Mouse (Mus musculus) CH12.LX (cell line): ENCODE measurements at regions not wholly inside any gene's neighbourhood (a gene's known extent, or its start where the extent isn't known, plus 50 kb on each side); places are given as distances from the start of the nearest gene placed in this dataset.
"Not testable (repeated sequence)": the region's sequence is repeated elsewhere in the genome, so short reads cannot be mapped to it uniquely, and the experiment has no call there.

Experiments used
- DNase-seq: peaks from one replicate; pipeline ENCODE4 v3.0.0-alpha.2; 2013; ENCODE audit errors: extremely low read depth
- H3K27ac ChIP-seq: 2 replicates; pipeline ENCODE4 v1.5.1; 2012; ENCODE audit warnings: low read depth, mild to moderate bottlenecking, control low read depth, moderate library complexity; ENCODE audit not compliant: insufficient read depth
- H3K27me3 ChIP-seq: replicated peaks from 2 replicates; pipeline ENCODE3; 2012; ENCODE audit warnings: inconsistent platforms
- H3K36me3 ChIP-seq, 2 experiments: replicated peaks in 1 of 2; 2 replicates each; pipeline versions ENCODE3 to v1.6.1; 2012; ENCODE audit warnings: inconsistent platforms in 1 of 2, low read length in 1 of 2, mild to moderate bottlenecking in 1 of 2, mixed read lengths in 1 of 2, moderate library complexity in 1 of 2; ENCODE audit not compliant: control insufficient read depth in 1 of 2, insufficient read depth in 1 of 2
- H3K4me1 ChIP-seq, 2 experiments: 2 replicates each; pipeline ENCODE4 v1.6.1; 2012; ENCODE audit warnings: inconsistent platforms in 1 of 2, moderate library complexity in 1 of 2; ENCODE audit not compliant: insufficient read depth in 2 of 2, control insufficient read depth in 1 of 2
- H3K4me2 ChIP-seq: 2 replicates; pipeline ENCODE4 v1.6.1; 2012; ENCODE audit warnings: low read depth, mild to moderate bottlenecking, control low read depth; ENCODE audit not compliant: poor library complexity, insufficient read depth, severe bottlenecking
- H3K4me3 ChIP-seq, 3 experiments: fragments of 150-350 bp in 1 of 3; sonication (generic) in 1 of 3; replicated peaks in 1 of 3; 2 replicates each; pipeline versions ENCODE3 to v1.5.1; 2011 to 2012; ENCODE audit warnings: low read depth in 2 of 3, low read length in 2 of 3, mild to moderate bottlenecking in 2 of 3, moderate library complexity in 2 of 3, control low read depth in 1 of 3, improper control_type of control experiment in 1 of 3, inconsistent platforms in 1 of 3, mixed read lengths in 1 of 3; ENCODE audit not compliant: poor library complexity in 1 of 3
- H3K79me2 ChIP-seq: replicated peaks from 2 replicates; pipeline ENCODE4 v1.6.1; 2012; ENCODE audit warnings: mild to moderate bottlenecking, moderate library complexity; ENCODE audit not compliant: control insufficient read depth, poor library complexity, insufficient read depth, severe bottlenecking; ENCODE audit errors: extremely low read depth
- H3K9ac ChIP-seq: 2 replicates; pipeline ENCODE4 v1.6.1; 2012; ENCODE audit warnings: low read depth, mild to moderate bottlenecking, control low read depth, moderate library complexity; ENCODE audit not compliant: insufficient read depth
- H3K9me3 ChIP-seq: replicated peaks from 2 replicates; pipeline ENCODE3; 2012; ENCODE audit warnings: low read length, inconsistent platforms, mixed read lengths
- ETS1 ChIP-seq: conservative IDR thresholded peaks from 2 replicates; pipeline ENCODE4 v1.6.1; 2012; ENCODE audit warnings: low read depth, mild to moderate bottlenecking, inconsistent platforms, low read length, improper control_type of control experiment, moderate library complexity
- GABPA ChIP-seq: IDR thresholded peaks from 2 replicates; pipeline ENCODE4 v1.6.1; 2012; ENCODE audit warnings: low read depth, low read length, improper control_type of control experiment, inconsistent platforms; ENCODE audit not compliant: insufficient replicate concordance
- HCFC1 ChIP-seq: IDR thresholded peaks from 2 replicates; pipeline ENCODE4 v1.6.1; 2012; ENCODE audit warnings: low read depth, mild to moderate bottlenecking, inconsistent platforms, low read length, improper control_type of control experiment
- JUN ChIP-seq: IDR thresholded peaks from 2 replicates; pipeline ENCODE4 v1.6.1; 2011; ENCODE audit warnings: low read depth, mild to moderate bottlenecking, low read length, improper control_type of control experiment, moderate library complexity; ENCODE audit not compliant: insufficient read depth
- MEF2A ChIP-seq: IDR thresholded peaks from 2 replicates; pipeline ENCODE4 v1.6.1; 2014; ENCODE audit warnings: low read depth, mild to moderate bottlenecking, inconsistent platforms, low read length, improper control_type of control experiment, borderline replicate concordance
- MXI1 ChIP-seq: IDR thresholded peaks from 2 replicates; pipeline ENCODE4 v1.6.1; 2011; ENCODE audit warnings: mild to moderate bottlenecking, low read depth, low read length, improper control_type of control experiment
- MYC ChIP-seq: IDR thresholded peaks from 2 replicates; pipeline ENCODE4 v1.6.1; 2011; ENCODE audit warnings: low read depth, mild to moderate bottlenecking, improper control_type of control experiment, low read length
- NELFE ChIP-seq: IDR thresholded peaks from 2 replicates; pipeline ENCODE4 v1.6.1; 2011; ENCODE audit warnings: low read depth, low read length, improper control_type of control experiment
- POLR2A ChIP-seq: IDR thresholded peaks from 2 replicates; pipeline ENCODE4 v1.6.1; 2011; ENCODE audit warnings: low read depth, mild to moderate bottlenecking, improper control_type of control experiment, low read length
- POLR2AphosphoS2 ChIP-seq: IDR thresholded peaks from 2 replicates; pipeline ENCODE4 v1.6.1; 2011; ENCODE audit warnings: low read depth, low read length, improper control_type of control experiment
- RCOR1 ChIP-seq: conservative IDR thresholded peaks from 2 replicates; pipeline ENCODE4 v1.6.1; 2012; ENCODE audit warnings: low read depth, mild to moderate bottlenecking, inconsistent platforms, low read length, improper control_type of control experiment
- TBP ChIP-seq: conservative IDR thresholded peaks from 2 replicates; pipeline ENCODE4 v1.6.1; 2011; ENCODE audit warnings: low read depth, low read length, improper control_type of control experiment
- ZC3H11A ChIP-seq: IDR thresholded peaks from 2 replicates; pipeline ENCODE4 v1.6.1; 2012; ENCODE audit warnings: low read depth, mild to moderate bottlenecking, inconsistent platforms, low read length, improper control_type of control experiment
- ZKSCAN1 ChIP-seq: IDR thresholded peaks from 2 replicates; pipeline ENCODE4 v1.6.1; 2012; ENCODE audit warnings: low read depth, inconsistent platforms, low read length, improper control_type of control experiment, borderline replicate concordance
- dilution Hi-C: fragments of 300-500 bp; cut with MboI; formaldehyde crosslinking; loops from 2 replicates; pipeline ENCODE4 v1.14.3; 2020; ENCODE audit warnings: low sequenced_read_pairs; ENCODE audit not compliant: extremely low pct_unique_long_range_greater_than_20kb, extremely low pct_ligation_motif_present
- in situ Hi-C: fragments of 300-500 bp; cut with MboI; formaldehyde crosslinking; loops from 3 replicates; pipeline ENCODE4 v1.14.3; 2019; ENCODE audit warnings: low sequenced_read_pairs, low pct_ligation_motif_present, low pct_unique_long_range_greater_than_20kb, mixed read lengths

- H3K4me3 ChIP-seq, in situ Hi-C loops, H3K9me3 ChIP-seq, H3K27me3 ChIP-seq, H3K4me2 ChIP-seq, DNase-seq, H3K27ac ChIP-seq, H3K79me2 ChIP-seq, dilution Hi-C loops, H3K9ac ChIP-seq, H3K4me1 ChIP-seq, H3K36me3 ChIP-seq: not testable (repeated sequence)
These were observed 686.4 kb upstream of the Agtr1b start for GRCm38 (mm10) chr3:21053337-21053736.

- H3K4me3 ChIP-seq, H3K27ac ChIP-seq, H3K36me3 ChIP-seq, H3K9me3 ChIP-seq, dilution Hi-C loops, in situ Hi-C loops, H3K9ac ChIP-seq, H3K79me2 ChIP-seq, H3K4me2 ChIP-seq, DNase-seq, H3K27me3 ChIP-seq, H3K4me1 ChIP-seq: not testable (repeated sequence)
These were observed 682.4 kb upstream of the Agtr1b start for GRCm38 (mm10) chr3:21049365-21049764.

- TF ChIP-seq HCFC1, result no peak
- TF ChIP-seq GABPA, result no peak
- TF ChIP-seq ZC3H11A, result no peak
- no peak for TF ChIP-seq MYC
- TF ChIP-seq JUN, result no peak
- no peak for TF ChIP-seq POLR2A
- TF ChIP-seq ETS1, result no peak
- TF ChIP-seq RCOR1, result no peak
- no peak for TF ChIP-seq MXI1
- TF ChIP-seq TBP, result no peak
- no peak for TF ChIP-seq NELFE
- TF ChIP-seq ZKSCAN1, result no peak
- no peak for TF ChIP-seq MEF2A
- no peak for TF ChIP-seq POLR2AphosphoS2
These were observed 679.0 kb upstream of the Agtr1b start for GRCm38 (mm10) chr3:21045981-21046380.

More at GRCm38 (mm10) chr3:21045981-21046380, 679.0 kb upstream of the Agtr1b start:
- H3K4me2 ChIP-seq, result no peak overlapping the region
- no peaks in the 10 kb centered on the region for H3K9me3 ChIP-seq
- H3K27me3 ChIP-seq, result no peaks in the 10 kb centered on the region
- dilution Hi-C loops, result no loop called here
- H3K4me3 ChIP-seq, result no peak overlapping the region
- no peaks in the 10 kb centered on the region for H3K36me3 ChIP-seq
- no peaks in the 10 kb centered on the region for H3K79me2 ChIP-seq
- H3K4me1 ChIP-seq, result no peaks in the 10 kb centered on the region
- H3K9ac ChIP-seq, result no peak overlapping the region
- DNase-seq, result no peak
- in situ Hi-C loops, result no loop called here
- H3K27ac ChIP-seq, result no peak overlapping the region
